Mouse (Mus musculus): ENCODE data around the gene Sipa1l3.

Sipa1l3 gene

DNA sequence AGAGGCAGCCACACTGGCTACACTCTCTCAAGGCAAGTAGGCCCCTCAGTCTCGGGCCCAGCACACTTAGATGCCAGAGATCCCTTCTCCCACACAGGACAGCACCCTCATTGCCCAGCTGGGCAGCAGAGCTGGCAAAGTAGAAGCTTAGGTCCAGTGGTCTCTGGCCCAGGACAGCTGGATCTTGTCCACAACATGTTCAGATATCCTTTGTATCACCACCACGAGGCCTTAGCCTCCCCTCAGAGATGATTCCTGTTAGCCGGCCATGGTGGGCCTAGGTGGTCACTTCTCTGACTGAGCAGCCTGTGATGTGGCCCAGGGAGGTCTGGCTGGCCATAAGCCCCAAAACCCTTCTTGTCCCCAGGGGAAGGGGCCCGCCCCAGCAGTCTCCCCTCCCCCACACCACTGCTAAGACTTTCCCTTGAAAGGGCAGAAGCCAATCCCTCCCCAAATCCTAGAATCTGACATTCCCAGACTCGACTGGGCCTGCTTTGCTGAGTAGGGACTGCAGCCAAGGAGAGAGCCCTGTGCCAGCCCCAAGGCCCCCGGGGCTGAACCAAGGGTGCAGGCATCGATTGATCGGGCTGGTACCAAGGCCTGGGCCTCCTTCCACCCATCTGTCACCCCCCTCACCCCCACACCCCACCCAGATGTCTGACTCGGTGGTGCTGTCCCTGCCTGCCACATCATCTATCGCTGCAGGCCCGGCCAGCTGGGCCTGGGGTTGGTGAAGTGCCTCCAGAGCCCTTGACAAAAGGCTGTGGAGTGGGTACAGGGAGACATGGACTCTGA, 227.6 kb downstream of the Sipa1l3 start:
- intact Hi-C loops (cut with DNase I) = loop anchor here (10.0 kb wide), 1 partner anchor 236 kb away; no protein-coding TSS in a partner anchor

DNA sequence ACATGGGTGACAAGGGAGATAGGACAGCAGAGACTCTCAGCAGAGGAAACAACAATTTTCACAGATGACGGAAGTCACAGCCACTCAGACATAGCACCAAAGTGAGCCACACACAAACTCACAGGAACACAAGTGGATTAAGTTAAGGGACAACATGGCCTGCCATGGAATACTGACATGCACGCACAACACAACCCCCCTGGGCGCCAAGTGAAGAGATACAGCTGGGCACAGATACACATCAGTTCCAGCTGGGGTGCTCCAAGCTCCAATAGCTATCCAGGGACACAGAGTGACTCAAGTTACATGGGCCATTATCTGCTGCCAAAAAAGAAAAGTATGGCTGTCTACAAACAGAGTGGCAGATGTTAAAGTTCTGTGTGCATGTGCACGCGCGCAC, 228.6 kb downstream of the Sipa1l3 start:
- intact Hi-C loops (cut with DNase I) = loop anchor here (10.0 kb wide), 1 partner anchor 235 kb away; no protein-coding TSS in a partner anchor

DNA sequence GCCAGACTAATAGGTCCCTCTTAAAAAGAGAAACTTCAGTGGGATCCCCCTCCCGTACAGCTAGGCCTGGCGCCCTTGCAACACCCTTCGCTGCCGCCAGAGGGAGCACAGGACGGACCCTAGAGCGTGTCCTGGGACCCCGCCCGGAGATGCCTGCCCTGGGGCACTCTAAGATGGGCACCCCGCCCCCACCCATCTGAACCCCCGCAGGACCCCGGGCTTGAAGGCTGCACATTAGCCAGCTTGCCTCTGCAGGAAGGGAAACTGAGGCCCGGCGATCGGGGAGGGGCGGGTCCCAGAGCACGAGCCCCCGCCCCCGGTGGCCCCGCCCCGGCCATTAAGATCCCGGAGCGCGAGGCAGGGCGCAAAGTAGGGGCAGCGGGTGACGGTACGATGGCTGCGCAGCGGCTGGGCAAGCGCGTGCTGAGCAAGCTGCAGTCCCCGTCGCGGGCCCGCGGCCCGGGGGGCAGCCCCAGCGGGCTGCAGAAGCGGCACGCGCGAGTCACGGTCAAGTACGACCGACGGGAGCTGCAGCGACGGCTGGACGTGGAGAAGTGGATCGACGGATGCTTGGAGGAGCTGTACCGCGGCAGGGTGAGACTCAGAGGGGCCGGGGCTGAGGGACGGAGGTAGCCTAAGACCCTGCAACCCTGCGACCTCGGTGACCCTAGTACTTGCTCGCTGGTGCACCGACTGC, 229.4 kb downstream of the Sipa1l3 start, which contains the start of gene Ppp1r14a:
Gene Ppp1r14a (plus strand): TSS at position 367 of the 697 bp plus-strand sequence.
- intact Hi-C loops (cut with DNase I) = no loop called here

DNA sequence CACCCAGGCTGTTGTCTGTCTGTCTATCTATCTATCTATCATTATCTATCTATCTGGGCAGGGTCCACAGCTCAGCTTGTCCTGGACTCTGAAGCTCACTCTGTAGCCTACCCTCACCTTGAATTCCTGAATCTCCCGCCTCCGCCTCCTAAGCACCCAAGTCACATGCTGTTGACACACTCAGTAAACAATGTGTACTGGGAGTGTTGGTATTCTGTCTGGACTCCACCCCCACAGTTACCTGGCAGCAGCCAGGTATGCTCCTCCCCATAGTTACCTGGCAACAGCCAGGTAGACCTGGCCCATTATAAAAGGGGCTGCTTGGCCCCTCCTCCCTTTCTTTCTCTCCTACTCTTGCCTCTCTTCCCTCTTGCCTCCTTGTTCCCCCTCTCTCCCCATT, 230.4 kb downstream of the Sipa1l3 start:
- intact Hi-C loops (cut with DNase I) = no loop called here

DNA sequence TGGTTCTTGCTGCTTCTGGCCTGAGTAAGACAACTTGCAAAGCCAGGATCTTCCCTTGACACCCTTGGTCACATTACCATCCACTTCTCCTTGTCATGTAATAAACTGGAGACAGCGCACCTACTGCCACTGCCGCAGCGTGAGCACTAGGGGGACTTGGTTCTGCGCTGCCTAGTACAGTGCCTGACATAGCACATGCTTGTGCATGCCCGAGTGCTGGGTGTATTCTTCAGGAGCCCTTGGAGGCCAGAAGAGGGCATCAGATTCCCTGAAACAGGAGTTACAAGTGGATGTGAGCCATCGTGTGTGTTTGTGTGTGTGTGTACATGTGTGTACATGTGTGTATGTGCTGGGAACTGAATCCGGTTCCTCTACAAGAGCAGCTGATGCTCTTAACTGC, 231.0 kb downstream of the Sipa1l3 start:
- intact Hi-C loops (cut with DNase I) = no loop called here

DNA sequence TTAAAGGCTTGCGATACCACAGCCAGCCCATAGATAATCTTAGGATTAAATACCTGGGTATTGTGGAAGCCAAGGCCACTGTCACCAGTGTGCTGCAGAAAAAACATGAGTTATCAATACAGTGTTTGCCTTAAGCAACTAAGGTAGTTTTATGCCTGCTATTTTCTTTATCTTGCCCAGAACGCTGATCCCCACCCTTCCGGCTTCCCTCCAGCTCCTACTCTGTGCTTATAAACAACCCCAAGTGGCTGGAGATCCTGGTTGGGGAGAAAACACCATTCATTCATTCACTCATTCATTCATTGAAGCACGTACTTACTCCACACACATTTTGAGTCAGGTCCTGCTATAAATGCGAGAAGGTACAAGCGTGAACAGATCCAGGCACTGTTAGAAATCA, 233.9 kb downstream of the Sipa1l3 start:
- intact Hi-C loops (cut with DNase I) = no loop called here

DNA sequence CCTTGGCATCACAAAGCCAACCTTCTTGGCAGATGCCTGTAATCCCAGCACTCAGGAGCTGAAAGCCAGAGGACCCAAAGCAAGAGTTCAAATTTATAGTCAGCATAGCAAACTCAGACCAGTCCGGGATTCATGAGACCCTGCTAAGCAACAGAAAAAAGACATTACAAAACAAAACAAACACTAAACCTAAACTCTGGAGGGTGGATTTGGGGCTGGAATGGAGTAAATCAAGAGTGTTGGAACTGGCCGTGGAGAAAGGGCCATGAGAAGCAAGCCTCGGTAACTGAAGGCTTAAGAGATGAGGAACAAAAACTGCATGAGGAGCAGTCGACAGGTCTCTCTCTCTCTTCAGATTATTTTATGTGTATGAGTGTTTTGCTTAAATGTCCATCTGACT, 234.6 kb downstream of the Sipa1l3 start:
- intact Hi-C loops (cut with DNase I) = no loop called here

DNA sequence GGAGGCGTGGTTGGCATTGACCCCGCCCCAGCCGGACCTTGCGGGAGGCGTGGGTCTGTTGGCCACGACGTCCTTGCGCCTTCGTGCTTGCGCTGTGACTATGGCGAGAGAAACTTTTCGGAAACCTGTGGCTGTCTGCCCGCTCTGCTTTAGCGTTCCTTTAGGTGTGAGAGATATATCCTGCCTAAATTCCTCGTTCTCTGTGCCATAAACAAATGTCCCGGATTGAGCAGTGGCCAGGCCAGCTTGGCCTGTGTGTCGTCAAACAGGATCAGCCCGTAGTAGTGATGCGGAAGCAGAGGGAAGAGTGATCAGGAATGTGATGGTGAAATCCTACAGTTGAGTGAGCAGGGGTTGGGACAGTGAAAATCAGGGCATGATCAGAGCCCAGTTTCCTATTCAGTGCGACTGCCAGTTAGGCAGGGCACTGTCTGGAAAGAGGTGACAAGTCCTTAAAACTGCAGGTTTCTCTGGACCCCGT, 236.3 kb downstream of the Sipa1l3 start:
- intact Hi-C loops (cut with DNase I) = no loop called here

DNA sequence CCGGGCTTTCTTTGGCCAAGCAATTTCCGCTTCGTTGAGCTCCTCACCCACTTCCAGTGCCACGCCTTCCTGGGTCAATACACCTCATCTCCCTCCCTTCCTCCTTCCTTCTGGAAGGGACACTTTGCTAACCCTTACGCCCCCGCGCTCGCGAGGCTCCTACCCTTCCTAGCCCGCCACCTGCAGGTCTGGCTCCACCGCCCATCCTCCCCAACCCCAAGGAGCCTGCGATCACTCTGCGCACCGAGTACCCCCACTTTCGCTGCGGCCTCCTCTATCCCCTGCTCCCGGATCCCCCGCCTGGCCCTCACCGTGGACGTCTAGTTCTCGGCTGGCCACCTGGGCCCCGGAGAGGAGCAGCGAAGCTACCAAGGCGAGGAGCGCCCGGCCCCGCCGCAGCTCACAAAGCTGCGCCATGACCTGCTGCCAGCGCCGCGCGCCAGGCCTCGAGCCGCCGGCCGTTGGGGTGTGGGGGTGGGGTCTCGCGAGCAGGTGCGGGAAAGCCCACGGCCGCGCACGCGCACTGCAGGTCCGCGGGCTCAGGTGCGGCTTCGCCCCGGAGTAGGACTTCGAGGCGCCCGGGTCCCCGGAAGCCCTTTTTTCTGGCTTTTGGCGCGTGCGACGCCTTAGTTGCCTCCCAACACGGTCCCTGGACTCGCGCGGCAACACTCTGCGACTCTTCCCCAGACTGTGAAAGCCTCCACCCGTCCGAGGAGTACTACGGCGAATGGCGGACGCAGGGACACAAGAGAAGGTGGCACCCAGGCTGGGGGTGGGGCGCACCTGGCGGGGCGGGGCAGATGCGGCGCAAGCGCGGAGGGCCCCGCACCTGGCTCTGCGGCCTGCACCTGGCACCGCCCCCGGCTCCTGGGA, 237.0 kb downstream of the Sipa1l3 start, which contains the start of gene Spint2:
Gene Spint2 (minus strand): TSS at position 712 of the 873 bp plus-strand sequence.
- intact Hi-C loops (cut with DNase I) = no loop called here

DNA sequence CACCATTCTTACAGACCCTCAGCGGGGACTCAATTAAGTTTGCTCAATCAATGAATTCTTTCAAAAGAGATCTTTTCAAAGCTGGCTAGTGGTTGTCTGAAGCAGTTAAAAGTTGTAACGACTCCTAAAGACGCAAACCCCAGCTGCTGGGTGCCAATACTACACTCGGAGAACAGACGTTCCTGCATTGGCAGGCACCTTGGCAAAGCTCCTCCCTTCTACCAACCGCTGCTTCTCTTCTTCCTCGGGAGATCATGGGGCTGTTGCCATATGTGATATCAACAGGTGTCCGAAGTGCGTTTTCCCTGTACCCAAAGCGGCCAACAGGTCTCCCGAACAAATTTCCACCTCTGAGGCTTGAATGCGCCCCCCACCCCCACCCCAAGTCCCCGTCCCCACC, 237.6 kb downstream of the Sipa1l3 start:
- intact Hi-C loops (cut with DNase I) = no loop called here

DNA sequence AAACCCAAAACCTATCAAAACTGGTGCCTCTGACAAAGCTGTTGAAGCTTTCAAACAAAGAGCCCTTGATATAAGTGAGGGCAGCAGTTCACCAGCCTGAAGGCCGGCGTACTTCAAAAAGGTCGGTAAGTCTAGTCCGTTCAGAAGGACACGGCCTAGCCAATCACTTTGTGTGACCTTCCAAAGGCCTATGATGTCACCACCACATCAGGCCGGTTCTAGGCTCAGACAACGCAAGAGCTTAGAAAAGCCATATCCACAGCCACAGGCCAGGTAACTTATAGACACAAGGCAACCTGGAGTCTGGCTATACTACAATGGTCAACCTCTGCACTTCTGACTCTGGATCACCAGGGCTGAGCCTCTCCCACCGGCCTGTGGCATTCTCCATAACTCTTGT, 238.5 kb downstream of the Sipa1l3 start:
- intact Hi-C loops (cut with DNase I) = no loop called here

DNA sequence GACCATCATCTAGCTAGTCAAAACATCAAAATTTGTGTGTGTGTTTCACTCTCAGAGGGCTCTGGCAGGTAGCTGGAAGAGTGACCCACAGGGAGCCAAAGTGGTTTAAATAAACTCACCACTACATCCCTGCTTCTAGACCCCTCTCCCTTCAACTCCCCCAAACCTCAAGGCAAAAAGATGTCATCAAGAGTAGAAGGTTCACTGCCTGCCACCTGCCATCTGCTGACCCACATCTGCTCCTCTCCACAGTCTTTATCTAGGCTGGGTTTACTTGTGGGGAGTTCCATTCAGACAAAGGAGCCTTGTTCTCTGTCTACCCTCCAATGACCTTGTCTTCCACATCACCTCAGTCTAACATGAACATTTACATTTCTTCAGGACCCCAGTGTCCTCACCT, 239.2 kb downstream of the Sipa1l3 start:
- intact Hi-C loops (cut with DNase I) = no loop called here

DNA sequence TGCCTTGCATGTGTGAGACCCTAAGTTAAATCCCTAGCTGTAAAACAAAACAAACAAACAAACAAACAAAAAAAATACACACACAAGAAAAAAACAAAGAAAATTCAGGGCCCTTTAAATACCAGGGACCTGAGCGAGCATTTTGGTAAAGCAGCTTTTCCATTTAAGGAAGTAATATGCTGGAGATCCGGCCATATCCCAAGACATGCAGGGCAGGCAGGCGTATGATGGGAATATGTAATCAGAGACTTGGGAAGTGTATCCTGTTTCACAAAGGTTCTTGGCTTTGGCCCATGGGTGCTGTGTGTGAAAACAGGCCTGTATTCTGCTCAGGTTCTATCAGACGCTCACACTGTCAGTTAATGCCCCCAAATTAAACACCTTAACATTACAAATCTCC, 240.9 kb downstream of the Sipa1l3 start:
- intact Hi-C loops (cut with DNase I) = no loop called here

DNA sequence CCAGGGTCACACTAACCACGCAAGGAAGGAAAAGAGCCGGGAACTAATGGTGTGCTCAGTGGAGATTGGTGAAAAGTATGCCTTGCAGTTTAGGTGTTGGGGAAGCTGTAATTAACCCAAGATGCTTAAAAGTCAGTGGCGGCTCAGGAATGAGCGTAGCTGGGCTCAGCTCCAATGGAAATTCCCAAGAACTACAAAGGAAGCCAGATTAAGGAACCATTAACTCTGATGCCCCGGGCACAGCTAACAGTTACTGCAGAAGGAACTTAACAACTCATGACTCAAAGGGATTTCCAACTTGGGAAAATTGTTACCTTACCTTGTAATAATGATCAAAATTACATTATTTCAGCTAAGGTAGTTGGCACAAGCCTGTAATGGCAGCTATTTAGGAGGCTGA, 241.7 kb downstream of the Sipa1l3 start:
- intact Hi-C loops (cut with DNase I) = no loop called here

DNA sequence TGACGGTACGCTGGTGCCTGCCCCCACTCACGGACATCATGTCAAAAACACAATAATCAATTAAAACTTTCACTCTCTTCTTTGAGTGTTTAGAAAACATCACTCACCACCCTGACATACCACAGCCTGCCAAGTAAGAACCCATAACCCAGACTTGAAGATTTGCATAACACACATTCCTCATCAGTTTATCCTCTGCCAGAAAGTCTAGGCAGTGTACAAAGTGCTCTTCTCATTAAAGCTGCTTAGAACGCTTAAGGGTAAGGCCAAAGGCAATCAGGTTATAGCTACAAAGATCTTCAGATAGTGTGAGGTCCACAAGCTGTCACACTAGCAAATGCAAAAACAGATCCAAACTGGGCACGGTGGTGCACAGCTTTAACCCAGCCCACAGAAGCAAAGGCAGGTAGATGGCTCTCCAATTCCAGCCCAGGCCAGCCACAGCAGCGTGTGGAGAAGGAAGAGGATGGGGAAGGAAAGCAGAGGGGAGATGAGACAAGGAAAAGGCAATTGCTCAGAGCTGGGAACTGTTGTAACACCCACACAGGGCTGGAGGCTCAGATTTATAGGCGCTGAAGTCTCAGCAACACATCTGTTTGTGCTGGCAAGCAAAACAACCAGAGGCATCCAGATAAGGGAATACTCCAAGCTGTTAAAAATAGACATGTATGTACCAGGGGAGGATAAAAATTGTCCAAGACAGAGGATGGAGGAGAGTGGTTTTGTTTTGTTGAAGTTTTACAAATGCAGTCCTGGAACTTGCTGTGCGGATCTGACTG, 246.6 kb downstream of the Sipa1l3 start:
- intact Hi-C loops (cut with DNase I) = no loop called here

DNA sequence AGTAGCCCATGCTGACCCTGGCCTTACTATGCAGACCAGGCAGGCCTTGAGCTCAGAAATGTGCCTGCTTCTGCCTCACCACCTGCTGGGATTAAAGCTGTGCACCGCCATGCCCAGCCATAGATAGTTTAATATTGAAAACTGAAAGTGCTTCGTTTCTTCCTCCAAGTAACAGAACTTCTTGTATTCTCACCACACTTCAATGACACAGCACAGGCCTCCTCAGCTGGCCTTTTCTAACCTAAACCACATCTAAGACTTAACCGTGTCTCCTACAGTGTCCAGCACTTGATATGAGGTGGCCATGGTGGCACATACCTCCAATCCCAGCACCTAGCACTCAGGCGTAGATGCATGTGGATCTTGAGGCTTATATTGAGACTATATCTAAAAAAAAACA, 248.0 kb downstream of the Sipa1l3 start:
- intact Hi-C loops (cut with DNase I) = no loop called here

All from adrenal gland (tissue).